Mouse (Mus musculus): ENCODE data around the gene Slc22a20. TPM values are rescaled to one million over a fixed set of nuclear protein-coding genes. Genes with fewer than 3 reads are reported as not detected.
A peak's percentile ranks its signal among the peaks of the same experiment; 100 is the strongest.

The Slc22a20 gene
- total RNA-seq, 2 experiments from 2014 or later = 0.20 to 1.1 TPM

DNA sequence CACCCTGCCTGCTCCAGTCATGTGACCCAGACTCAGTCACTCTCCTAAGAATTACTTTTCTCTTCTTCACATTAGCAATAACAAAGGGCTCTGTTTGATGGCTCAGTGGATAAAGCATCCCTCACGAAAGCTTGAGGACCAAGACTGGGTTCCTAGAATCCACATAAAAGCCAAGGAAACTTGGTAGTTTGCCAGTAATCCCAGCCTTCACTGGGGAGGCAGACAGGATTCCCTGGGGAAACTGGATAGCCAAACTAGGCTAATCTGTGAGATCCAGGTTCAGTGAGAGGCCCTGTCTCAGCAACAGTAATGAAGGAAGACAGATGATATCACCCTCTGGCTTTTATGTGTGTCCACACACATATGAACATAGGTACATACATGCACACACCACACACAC is 5.0 kb upstream of the Slc22a20 start:
- no peak for ATAC-seq (ENCODE audit: poor library complexity, severe bottlenecking)

DNA sequence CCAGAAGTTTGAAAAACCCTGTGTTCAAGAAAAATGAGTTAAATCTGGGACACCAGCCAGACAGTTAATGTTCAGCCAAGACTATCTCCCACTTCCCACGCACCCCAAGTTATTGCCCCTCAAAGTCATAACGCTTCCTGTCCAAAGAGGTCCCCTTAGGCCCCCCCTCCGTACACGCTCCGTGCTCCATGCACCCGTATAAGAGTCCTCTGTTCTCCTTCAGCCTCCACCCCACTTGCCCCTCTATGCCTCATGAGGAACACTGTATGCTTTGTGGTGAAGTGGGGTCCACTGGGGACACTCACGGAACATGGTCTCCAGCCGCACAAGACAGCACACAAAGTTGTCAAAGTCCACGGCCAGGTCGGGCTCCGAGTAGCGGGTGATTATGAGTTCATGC is 4.1 kb upstream of the Slc22a20 start:
- ATAC-seq (ENCODE audit: poor library complexity, severe bottlenecking) = no peak

DNA sequence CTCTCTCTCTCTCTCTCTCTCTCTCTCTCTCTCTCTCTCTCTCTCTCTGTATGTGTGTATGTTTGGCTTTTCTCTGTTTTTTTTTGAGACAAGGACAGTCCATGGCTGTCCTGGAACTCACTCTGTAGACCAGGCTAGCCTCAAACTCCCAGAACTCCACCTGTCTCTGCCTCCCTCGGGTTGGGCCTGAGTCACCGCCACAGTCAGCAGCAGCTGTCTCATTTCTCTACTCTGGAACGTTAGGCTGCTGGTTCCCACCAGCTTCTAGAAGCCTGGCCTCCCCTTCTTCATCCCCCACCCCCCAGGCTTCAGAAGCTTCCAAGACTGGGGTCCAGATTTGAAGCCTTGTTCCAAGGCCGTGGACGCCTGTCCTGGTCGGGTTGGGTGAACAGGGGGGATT is 3.6 kb upstream of the Slc22a20 start:
- ATAC-seq (ENCODE audit: poor library complexity, severe bottlenecking) = no peak

DNA sequence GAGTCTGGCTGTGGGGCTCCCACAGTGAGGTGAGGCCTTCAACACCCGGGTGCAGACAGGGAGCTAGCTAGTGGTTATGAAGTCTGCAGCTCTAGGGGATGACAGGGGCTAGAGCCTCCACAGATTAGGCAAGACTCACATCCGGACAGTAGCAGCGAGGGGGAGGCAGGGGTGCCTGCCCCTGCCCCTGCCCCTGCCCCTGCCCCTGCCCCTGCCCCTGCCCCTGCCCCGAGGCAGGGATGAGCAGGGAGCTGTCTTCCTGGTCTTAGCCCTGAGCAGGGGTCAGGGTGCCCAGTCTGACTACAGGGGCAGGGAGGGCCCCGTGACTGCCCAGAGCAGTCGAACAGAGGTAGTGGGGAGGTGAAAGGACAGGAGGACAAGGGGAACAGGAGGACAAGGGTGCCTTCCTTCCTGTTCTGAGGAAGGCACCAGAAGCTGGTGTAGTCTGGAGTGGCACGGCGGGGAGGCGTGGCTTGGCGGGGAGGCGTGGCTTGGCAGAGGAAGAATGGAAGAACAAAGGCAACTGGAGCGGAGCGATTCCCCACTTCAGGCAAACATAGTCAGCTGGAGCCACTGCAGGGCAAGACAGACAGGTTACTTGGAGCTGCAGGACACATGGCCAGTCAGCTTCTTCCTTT is 3.0 kb upstream of the Slc22a20 start:
- peak; percentile 92 for ATAC-seq (ENCODE audit: poor library complexity, severe bottlenecking)

DNA sequence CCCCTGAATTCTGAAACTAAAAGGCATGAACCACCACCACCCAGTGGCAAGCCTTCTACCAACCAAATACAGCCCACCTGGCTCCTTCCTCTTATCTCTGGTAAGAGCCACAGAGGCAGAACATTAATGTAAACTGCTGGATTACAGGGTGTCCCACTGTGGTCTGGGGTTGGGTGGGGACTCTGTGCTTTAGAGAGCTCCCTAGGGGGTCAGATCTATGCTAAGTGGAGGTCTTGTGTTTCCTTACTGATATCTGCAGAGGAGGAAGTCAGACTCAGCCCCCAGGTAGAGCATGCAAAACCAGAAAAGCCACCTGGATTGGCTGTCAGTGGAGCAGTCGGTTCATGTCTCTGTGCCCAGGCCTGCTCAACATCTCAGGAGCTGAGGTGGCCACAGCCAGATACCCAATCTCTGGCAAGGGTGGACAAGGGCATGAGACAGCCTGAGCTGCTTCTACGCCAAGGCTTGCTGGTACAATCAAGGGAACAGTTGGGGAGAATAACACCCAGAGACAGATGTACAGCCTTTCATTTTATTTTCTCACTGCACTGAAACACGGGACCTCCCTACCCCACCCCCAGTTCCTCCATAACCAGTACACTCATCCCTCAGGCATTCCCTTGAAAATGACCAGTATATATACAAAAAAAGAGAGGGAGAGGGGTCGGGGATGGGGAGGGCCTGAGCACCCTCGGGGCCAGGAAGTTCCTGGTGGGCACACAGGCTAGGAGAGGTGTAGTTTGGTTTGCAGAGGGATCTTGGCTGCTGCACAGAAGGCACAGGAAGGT is 2.3 kb upstream of the Slc22a20 start:
- no peak for ATAC-seq (ENCODE audit: poor library complexity, severe bottlenecking)

DNA sequence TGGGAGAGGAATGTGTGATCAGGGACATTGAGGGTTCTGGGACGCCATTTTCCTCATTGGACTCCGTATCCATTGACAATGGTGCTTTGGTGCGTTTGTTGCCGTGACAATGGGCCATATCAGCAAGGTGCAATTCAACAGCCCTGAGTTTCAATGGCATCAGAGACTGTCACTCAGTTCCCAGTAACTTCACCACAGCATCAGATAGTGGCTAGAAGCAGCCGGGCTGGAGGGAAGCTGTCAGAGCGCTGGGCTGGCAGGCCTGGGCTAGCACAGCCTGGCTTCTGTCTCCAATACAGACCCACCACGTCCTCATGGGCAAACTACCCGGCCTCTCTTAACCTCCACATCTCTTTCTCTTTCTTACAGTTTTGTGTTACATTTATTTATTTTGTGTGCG is 5.5 kb downstream of the Slc22a20 start:
- no peak for ATAC-seq (ENCODE audit: poor library complexity, severe bottlenecking)

DNA sequence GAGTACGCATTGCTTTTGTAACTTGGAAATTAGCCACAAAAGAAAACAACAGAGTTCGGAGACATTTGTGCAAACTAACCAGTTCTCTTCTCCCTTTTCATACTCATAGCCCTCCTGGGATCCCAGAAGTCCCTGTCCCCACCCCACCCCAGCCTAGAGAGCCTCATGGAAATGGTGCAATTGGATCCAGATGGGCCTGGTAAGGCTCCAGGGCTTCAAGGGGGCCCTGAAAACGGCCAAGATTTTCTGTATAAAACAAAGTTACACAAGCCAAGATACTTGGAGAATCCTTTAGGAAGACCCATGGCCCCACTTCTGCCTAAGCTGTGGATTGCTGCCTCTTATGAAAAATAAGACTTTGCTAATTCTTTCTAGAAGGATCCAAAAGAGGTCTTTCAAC is 8.2 kb downstream of the Slc22a20 start:
- no peak for ATAC-seq (ENCODE audit: poor library complexity, severe bottlenecking)

DNA sequence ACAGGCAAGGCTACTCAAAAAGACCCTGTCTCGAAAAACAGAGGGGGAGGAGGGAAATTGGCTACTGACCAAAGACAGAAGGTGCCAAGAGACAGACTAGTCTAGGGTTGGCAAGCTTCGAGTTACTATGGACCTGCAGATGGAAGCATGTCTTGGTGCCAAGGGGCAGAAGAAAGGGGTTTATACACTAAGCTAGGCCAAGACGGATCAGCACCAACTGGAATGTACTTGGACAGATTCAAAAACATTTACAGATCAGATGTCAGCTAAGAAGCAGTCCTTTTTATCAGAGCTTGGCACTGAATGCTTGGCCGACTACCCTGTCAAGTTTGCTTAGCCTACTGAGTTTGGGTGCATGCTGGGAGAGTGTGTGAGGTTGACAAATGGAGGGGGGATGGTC is 10.3 kb downstream of the Slc22a20 start:
- no peak for ATAC-seq (ENCODE audit: poor library complexity, severe bottlenecking)

GRCm38 (mm10) chr19:5975112-5975511 is 10.8 kb downstream of the Slc22a20 start:
- no peak for ATAC-seq (ENCODE audit: poor library complexity, severe bottlenecking)

DNA sequence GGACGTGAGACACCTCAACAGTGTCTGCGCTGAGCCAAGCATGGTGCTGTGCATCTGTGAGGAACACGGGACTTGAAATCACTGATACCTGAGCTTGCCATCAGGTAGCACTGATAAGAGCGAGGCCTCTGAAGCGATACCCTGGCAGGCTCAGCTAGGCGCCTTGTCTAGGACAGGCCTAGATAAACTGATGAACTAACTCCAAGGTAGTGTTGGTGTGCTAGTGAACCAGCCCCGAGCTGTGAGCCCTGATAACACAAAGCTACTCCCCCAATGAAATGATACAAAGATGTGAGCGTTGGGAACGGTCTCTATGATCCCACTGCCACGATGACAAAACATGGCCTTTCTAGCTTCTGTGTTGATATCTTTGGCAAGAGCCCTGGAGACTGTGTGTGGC is 18.3 kb downstream of the Slc22a20 start:
- no peak for ATAC-seq (ENCODE audit: poor library complexity, severe bottlenecking)

GRCm38 (mm10) chr19:5966786-5967185 is 19.2 kb downstream of the Slc22a20 start:
- no peak for ATAC-seq (ENCODE audit: poor library complexity, severe bottlenecking)

DNA sequence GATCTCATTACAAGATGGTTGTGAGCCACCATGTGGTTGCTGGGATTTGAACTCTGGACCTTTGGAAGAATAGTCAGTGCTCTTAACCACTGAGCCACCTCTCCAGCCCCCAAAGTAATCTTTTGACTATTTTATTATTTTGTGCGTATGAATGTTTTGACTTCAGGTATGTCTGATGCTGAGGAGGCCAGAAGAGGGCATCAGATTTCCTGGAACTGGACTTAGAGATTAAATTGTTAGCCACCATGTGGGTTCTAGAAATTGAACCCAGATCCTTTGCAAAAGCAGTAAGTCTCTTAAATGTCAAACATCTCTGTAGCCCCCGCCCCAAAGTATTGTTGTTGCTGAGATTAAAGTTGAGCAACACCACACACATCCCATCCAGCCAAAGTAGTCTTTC is 20.0 kb downstream of the Slc22a20 start:
- ATAC-seq (ENCODE audit: poor library complexity, severe bottlenecking) = no peak

- ATAC-seq (ENCODE audit: poor library complexity, severe bottlenecking) = peak; percentile 70
These were observed 20.7 kb downstream of the Slc22a20 start for GRCm38 (mm10) chr19:5965280-5965679.

- no peak for ATAC-seq (ENCODE audit: poor library complexity, severe bottlenecking)
These were observed 21.1 kb downstream of the Slc22a20 start for GRCm38 (mm10) chr19:5964804-5965203.

DNA sequence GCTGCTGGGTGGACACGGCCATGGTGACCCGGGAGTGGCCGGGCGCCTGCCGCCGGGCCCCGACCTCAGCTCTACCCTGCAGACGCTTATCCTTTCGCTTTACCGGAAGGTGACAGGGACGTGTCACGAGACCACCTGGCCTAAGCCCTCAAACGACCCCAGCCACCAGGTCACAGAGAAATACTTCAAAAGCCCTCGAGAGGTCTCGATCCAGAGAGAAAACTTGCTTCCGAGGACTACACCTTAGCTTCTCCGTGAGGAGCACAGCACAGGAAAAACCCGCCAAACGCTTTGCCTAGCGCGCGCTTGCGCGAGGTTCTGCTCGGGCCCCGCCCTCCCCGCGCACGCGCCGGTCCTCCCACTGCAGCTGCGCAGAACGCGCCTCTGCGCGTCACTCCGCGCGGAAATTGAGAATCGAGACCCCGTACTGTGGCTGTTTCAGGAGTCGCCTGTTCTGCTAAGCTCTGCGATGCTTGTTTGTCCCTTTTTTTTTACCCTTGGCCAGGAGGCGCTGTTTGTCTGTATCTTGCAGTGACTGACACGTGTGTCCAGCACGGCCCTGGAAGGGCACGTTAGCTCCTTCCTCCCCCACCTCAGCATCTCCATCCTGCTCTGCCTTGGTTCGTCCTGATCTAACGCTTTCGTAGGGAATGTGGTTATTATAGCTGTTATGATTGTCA is 21.9 kb downstream of the Slc22a20 start, which contains the start of gene Pola2:
Gene Pola2 (minus strand): TSS at position 320 of the 680 bp plus-strand sequence.
- peak; percentile 83 for ATAC-seq (ENCODE audit: poor library complexity, severe bottlenecking)

GRCm38 (mm10) chr19:5962651-5963050 is 23.3 kb downstream of the Slc22a20 start:
- no peak for ATAC-seq (ENCODE audit: poor library complexity, severe bottlenecking)

DNA sequence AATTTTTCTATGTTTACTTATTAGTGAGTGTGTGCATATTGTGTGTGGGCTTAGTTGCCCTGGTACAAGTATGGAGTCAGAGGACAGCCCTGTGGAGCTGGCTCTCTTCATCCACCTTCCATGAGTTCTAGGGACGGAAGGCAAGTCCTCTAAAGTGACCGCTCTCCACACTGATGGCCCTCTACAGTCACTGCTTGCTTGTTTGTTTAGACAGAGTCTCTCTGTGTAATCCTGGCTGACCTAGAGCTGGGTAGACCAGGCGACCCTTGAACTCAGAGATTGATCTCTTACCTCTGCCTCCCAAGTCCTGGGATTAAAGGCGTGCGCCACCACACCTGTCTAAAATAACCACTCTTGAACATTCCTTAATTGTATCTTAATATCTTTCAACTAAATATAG is 28.6 kb downstream of the Slc22a20 start:
- no peak for ATAC-seq (ENCODE audit: poor library complexity, severe bottlenecking)

GRCm38 (mm10) chr19:5956685-5957084 is 29.3 kb downstream of the Slc22a20 start:
- ATAC-seq (ENCODE audit: poor library complexity, severe bottlenecking) = peak; percentile 87

DNA sequence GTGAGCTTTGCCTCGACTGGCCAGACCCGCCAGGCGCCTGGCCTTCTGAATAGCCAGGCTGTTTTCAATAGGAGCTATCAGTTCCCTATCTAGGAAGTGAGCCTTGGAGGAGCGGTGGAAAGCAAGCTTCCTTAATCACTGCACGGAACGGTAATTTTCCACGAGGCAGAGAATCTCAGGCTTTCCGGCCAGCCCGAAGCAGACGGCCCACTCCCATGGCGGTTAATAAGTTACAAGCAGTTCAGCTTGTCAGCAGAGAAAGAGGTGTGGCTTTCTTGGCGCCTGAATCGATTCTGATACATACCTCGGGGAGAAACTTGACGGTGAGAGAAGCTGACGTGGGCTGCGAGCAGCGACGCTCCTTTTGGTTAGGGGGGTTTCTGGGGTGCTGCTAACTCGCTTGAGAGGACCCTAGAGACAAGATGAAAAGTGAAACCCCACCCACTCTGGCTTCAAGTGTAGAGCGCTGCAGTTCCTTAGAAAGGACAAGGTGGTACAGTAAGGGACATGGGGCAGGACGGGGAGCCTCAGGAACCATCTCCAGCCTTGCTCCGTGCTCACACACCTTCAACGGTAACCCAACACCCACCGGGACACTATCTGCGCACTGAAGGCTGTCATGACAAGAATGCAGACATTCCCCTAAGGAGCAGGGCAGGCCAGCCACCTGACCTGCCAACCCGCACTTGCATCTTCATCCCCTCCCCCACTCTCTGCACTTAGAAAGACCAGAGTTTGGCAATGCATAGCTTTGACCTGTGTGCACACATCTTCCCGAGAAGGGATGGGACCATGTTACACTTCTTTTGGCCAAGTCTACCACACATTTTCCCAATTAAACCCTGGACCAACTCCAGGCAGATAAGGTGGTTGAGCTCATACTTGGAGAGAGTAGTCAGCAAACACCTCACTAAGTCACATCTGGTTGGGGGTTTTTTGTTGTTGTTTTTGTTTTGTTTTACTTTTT is 30.0 kb downstream of the Slc22a20 start:
- ATAC-seq (ENCODE audit: poor library complexity, severe bottlenecking) = no peak

DNA sequence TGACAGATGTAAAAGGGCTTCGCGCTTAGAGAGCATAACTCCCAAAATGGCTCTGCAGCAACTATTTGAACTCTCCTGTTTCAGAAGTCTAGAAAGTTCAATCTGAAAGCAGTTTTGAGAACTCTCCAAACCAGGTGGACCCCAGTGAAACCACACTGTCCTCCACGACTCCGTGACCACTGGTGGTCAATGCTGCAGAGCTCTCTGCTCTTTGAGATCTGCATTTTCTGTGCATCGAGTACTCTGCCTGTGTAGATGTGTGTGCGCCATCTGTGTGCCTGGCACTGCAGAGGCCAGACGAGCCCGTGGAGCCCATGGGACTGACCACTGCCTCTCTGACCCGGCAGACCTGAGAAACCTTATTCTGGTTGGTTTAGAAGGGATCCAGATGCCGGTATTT is 31.0 kb downstream of the Slc22a20 start:
- ATAC-seq (ENCODE audit: poor library complexity, severe bottlenecking) = no peak
